Mouse (Mus musculus) small intestine, adult 2 months (tissue): ENCODE results near the gene H13. TPM values are rescaled to one million over a fixed set of nuclear protein-coding genes. Genes with fewer than 3 reads are reported as not detected.
A peak's percentile ranks its signal among the peaks of the same experiment; 100 is the strongest.

ENCODE experiments used
- H3K27ac ChIP-seq: fragments of 200-500 bp; 2 replicates; pipeline ENCODE4 v1.5.1; 2012; ENCODE audit warnings: low read depth, low read length, control low read depth, inconsistent platforms; ENCODE audit not compliant: insufficient read depth
- H3K27me3 ChIP-seq: fragments of 200-500 bp; 2 replicates; pipeline ENCODE4 v1.6.1; 2012; ENCODE audit warnings: mild to moderate bottlenecking, moderate library complexity, low read length, inconsistent platforms; ENCODE audit not compliant: control insufficient read depth, insufficient read depth
- H3K36me3 ChIP-seq: fragments of 200-500 bp; 2 replicates; pipeline ENCODE4 v1.6.1; 2012; ENCODE audit warnings: mild to moderate bottlenecking, low read length, control low read depth, inconsistent platforms; ENCODE audit not compliant: control insufficient read depth, insufficient read depth
- H3K4me1 ChIP-seq: fragments of 200-500 bp; 2 replicates; pipeline ENCODE4 v1.6.1; 2012; ENCODE audit warnings: low read length, inconsistent platforms, mixed read lengths; ENCODE audit not compliant: control insufficient read depth, insufficient read depth, insufficient read length
- H3K4me3 ChIP-seq: fragments of 200-500 bp; 2 replicates; pipeline ENCODE4 v1.5.1; 2012; ENCODE audit warnings: low read depth, mild to moderate bottlenecking, control low read depth, inconsistent platforms, low read length, moderate library complexity
- CTCF ChIP-seq: fragments of 200-500 bp; IDR thresholded peaks from 2 replicates; pipeline ENCODE4 v1.5.1; 2012; ENCODE audit warnings: low read depth, mild to moderate bottlenecking, control low read depth, inconsistent platforms, low read length, moderate library complexity, mixed read lengths; ENCODE audit not compliant: insufficient replicate concordance, insufficient read length; ENCODE audit errors: extremely low read depth
- POLR2A ChIP-seq: fragments of 200-500 bp; IDR thresholded peaks from 2 replicates; pipeline ENCODE4 v1.6.1; 2012; ENCODE audit warnings: low read depth, mild to moderate bottlenecking, control low read depth, inconsistent platforms, low read length, moderate library complexity
- WGBS: fragments of 180-500 bp; shearing (Covaris S2); methylation state at CpG from one replicate; pipeline ENCODE4 v1.1.7; 2018; 5-methylcytosine and 5-hydroxymethylcytosine counted together
- polyA plus RNA-seq: library from polyadenylated mRNA; depleted of rRNA; stranded (reverse); fragments of >200 nt; gene quantifications from 2 replicates; pipeline ENCODE4 v1.2.3, GENCODE M21; 2012

Gene H13
- polyA plus RNA-seq, 1 experiment, result 199 TPM

- no peaks in the 10 kb centered on the region for H3K27me3 ChIP-seq
- H3K27ac ChIP-seq, result no peak overlapping the region
- no peak overlapping the region for H3K4me3 ChIP-seq
- H3K4me1 ChIP-seq, result peaks cover 8% of the 10 kb centered on the region; the same call in 1 of the 2 replicates
- WGBS, result 86% methylated on average over 13 of the region's 13 CpGs
- H3K36me3 ChIP-seq, result peaks cover 30% of the 10 kb centered on the region
- no peak for TF ChIP-seq CTCF
- TF ChIP-seq POLR2A, result no peak
Measured at GRCm38 (mm10) chr2:152693735-152694134, 24.5 kb downstream of the H13 start.

- TF ChIP-seq POLR2A, result no peak
- TF ChIP-seq CTCF, result no peak
- no peak overlapping the region for H3K4me3 ChIP-seq
- no peaks in the 10 kb centered on the region for H3K27me3 ChIP-seq
- peaks cover 8% of the 10 kb centered on the region; the same call in 1 of the 2 replicates for H3K4me1 ChIP-seq
- peaks cover 32% of the 10 kb centered on the region for H3K36me3 ChIP-seq
- H3K27ac ChIP-seq, result no peak overlapping the region
- 79% methylated on average over 7 of the region's 7 CpGs for WGBS
Measured at GRCm38 (mm10) chr2:152694708-152695107, 25.4 kb downstream of the H13 start.

- Histone ChIP-seq H3K4me3 (no peak overlapping the region), H3K27ac (no peak overlapping the region), H3K27me3 (no peaks in the 10 kb centered on the region), H3K36me3 (peaks cover 35% of the 10 kb centered on the region), H3K4me1 (peaks cover 8% of the 10 kb centered on the region; the same call in 1 of the 2 replicates)
- TF ChIP-seq CTCF (no peak), POLR2A (no peak)
- 81% methylated on average over 10 of the region's 10 CpGs for WGBS
Measured at GRCm38 (mm10) chr2:152696016-152696415, 26.8 kb downstream of the H13 start.

GRCm38 (mm10) chr2:152696476-152697164, 27.4 kb downstream of the H13 start:
- 41% methylated on average over 20 of the region's 20 CpGs for WGBS
- TF ChIP-seq CTCF, result peak; percentile 98
- TF ChIP-seq POLR2A, result no peak
- H3K4me3 ChIP-seq, result no peak overlapping the region
- 0 out of 2 replicates have a peak overlapping the region, but pooled peaks have one; percentile 40 for H3K27ac ChIP-seq
- peaks cover 41% of the 10 kb centered on the region for H3K36me3 ChIP-seq
- peaks cover 8% of the 10 kb centered on the region; the same call in 1 of the 2 replicates for H3K4me1 ChIP-seq
- no peaks in the 10 kb centered on the region for H3K27me3 ChIP-seq

- peaks cover 8% of the 10 kb centered on the region; the same call in 1 of the 2 replicates for H3K4me1 ChIP-seq
- TF ChIP-seq POLR2A (no peak), CTCF (no peak)
- no peak overlapping the region for H3K4me3 ChIP-seq
- peaks cover 64% of the 10 kb centered on the region for H3K36me3 ChIP-seq
- H3K27ac ChIP-seq, result no peak overlapping the region
- H3K27me3 ChIP-seq, result no peaks in the 10 kb centered on the region
- WGBS, result 49% methylated on average over 10 of the region's 10 CpGs
Measured at GRCm38 (mm10) chr2:152700138-152700537, 30.9 kb downstream of the H13 start.

GRCm38 (mm10) chr2:152700725-152701124, 31.5 kb downstream of the H13 start:
- no peak overlapping the region for H3K27ac ChIP-seq
- peaks cover 8% of the 10 kb centered on the region; the same call in 1 of the 2 replicates for H3K4me1 ChIP-seq
- no peak for TF ChIP-seq POLR2A
- TF ChIP-seq CTCF, result no peak
- no peak overlapping the region for H3K4me3 ChIP-seq
- H3K27me3 ChIP-seq, result no peaks in the 10 kb centered on the region
- WGBS, result 80% methylated on average over 8 of the region's 8 CpGs
- peaks cover 66% of the 10 kb centered on the region for H3K36me3 ChIP-seq

GRCm38 (mm10) chr2:152703596-152704255, 34.5 kb downstream of the H13 start:
- no peaks in the 10 kb centered on the region for H3K27me3 ChIP-seq
- TF ChIP-seq CTCF (no peak), POLR2A (no peak)
- no peak overlapping the region for H3K27ac ChIP-seq
- no peak overlapping the region for H3K4me3 ChIP-seq
- H3K4me1 ChIP-seq, result peaks cover 14% of the 10 kb centered on the region
- H3K36me3 ChIP-seq, result peaks cover 57% of the 10 kb centered on the region
- WGBS, result 95% methylated on average over 21 of the region's 21 CpGs
